Mouse (Mus musculus) midbrain, embryonic 13.5 days (tissue): Measurements from ENCODE around the gene Pcyox1. TPM values are rescaled to one million over a fixed set of nuclear protein-coding genes. Genes with fewer than 3 reads are reported as not detected.
"Not testable (repeated sequence)": the region's sequence is repeated elsewhere in the genome, so short reads cannot be mapped to it uniquely, and the experiment has no call there.

Source experiments
- ATAC-seq: fragments of 200-750 bp; cut with Nextera tagmentation; 2 replicates; pipeline ENCODE4 v1.8.0; 2017; ENCODE audit warnings: mild to moderate bottlenecking, moderate TSS enrichment, moderate library complexity
- H3K27ac ChIP-seq: fragments of 300-500 bp; sonication (generic); 2 replicates; pipeline ENCODE4 v1.5.1; 2015; ENCODE audit warnings: inconsistent platforms, mild to moderate bottlenecking, moderate library complexity
- H3K27me3 ChIP-seq: fragments of 300-500 bp; sonication (generic); 2 replicates; pipeline ENCODE4 v1.6.1; 2015; ENCODE audit warnings: mild to moderate bottlenecking, inconsistent platforms
- H3K36me3 ChIP-seq: fragments of 300-500 bp; sonication (generic); 2 replicates; pipeline ENCODE4 v1.6.1; 2015; ENCODE audit warnings: mild to moderate bottlenecking, inconsistent platforms
- H3K4me1 ChIP-seq: fragments of 300-500 bp; sonication (generic); replicated peaks from 2 replicates; pipeline ENCODE4 v1.6.1; 2015; ENCODE audit warnings: inconsistent platforms
- H3K4me2 ChIP-seq: fragments of 300-500 bp; sonication (generic); replicated peaks from 2 replicates; pipeline ENCODE4 v1.6.1; 2015; ENCODE audit warnings: moderate library complexity, mild to moderate bottlenecking, inconsistent platforms
- H3K4me3 ChIP-seq: fragments of 300-500 bp; sonication (generic); replicated peaks from 2 replicates; pipeline ENCODE4 v1.5.1; 2015; ENCODE audit warnings: mild to moderate bottlenecking, inconsistent platforms
- H3K9ac ChIP-seq: fragments of 300-500 bp; sonication (generic); replicated peaks from 2 replicates; pipeline ENCODE4 v1.6.1; 2015; ENCODE audit warnings: mild to moderate bottlenecking, inconsistent platforms
- H3K9me3 ChIP-seq: fragments of 300-500 bp; sonication (generic); 2 replicates; pipeline ENCODE4 v1.6.1; 2016; ENCODE audit warnings: mild to moderate bottlenecking, inconsistent platforms
- WGBS: fragments of 180-500 bp; shearing (Covaris S2); methylation state at CpG from one replicate; pipeline ENCODE4 v1.1.7; 2015; 5-methylcytosine and 5-hydroxymethylcytosine counted together
- polyA plus RNA-seq: library from polyadenylated mRNA; unstranded; fragments of >200 nt; fragmentation: Nextera tagmentation; extraction: Ambion mirVana; gene quantifications from 2 replicates; pipeline ENCODE4 v1.2.1, GENCODE M21; 2015

The Pcyox1 gene
- polyA plus RNA-seq, 1 experiment from 2014 or later = 114 TPM

GRCm38 (mm10) chr6:86361373-86361772 lies 35.6 kb downstream of the Pcyox1 start:
- H3K27ac ChIP-seq = no peak overlapping the region
- peaks cover 16% of the 10 kb centered on the region for H3K4me1 ChIP-seq
- H3K36me3 ChIP-seq = no peaks in the 10 kb centered on the region
- H3K9me3 ChIP-seq = no peaks in the 10 kb centered on the region
- H3K9ac ChIP-seq = no peak overlapping the region
- H3K27me3 ChIP-seq = no peaks in the 10 kb centered on the region
- H3K4me3 ChIP-seq = no peak overlapping the region
- H3K4me2 ChIP-seq = no peak overlapping the region
- 87% methylated on average over 7 of the region's 7 CpGs for WGBS
- ATAC-seq = no peak

- Histone ChIP-seq H3K4me1 (peaks cover 12% of the 10 kb centered on the region), H3K9ac (no peak overlapping the region), H3K36me3 (no peaks in the 10 kb centered on the region), H3K9me3 (no peaks in the 10 kb centered on the region), H3K27ac (no peak overlapping the region), H3K4me3 (no peak overlapping the region), H3K4me2 (no peak overlapping the region), H3K27me3 (no peaks in the 10 kb centered on the region)
- WGBS = 76% methylated on average over 7 of the region's 7 CpGs
- ATAC-seq = no peak
Observed at GRCm38 (mm10) chr6:86360691-86361090, 36.3 kb downstream of the Pcyox1 start.

- no peaks in the 10 kb centered on the region for H3K9me3 ChIP-seq
- no peak overlapping the region for H3K4me3 ChIP-seq
- 84% methylated on average over 9 of the region's 9 CpGs for WGBS
- H3K27me3 ChIP-seq = no peaks in the 10 kb centered on the region
- no peaks in the 10 kb centered on the region for H3K4me1 ChIP-seq
- ATAC-seq = no peak
- H3K36me3 ChIP-seq = no peaks in the 10 kb centered on the region
- no peak overlapping the region for H3K9ac ChIP-seq
- no peak overlapping the region for H3K4me2 ChIP-seq
- no peak overlapping the region for H3K27ac ChIP-seq
Observed at GRCm38 (mm10) chr6:86356956-86357355, 40.0 kb downstream of the Pcyox1 start.

GRCm38 (mm10) chr6:86354948-86355347 lies 42.0 kb downstream of the Pcyox1 start:
- Histone ChIP-seq H3K4me3 (no peak overlapping the region), H3K4me2 (no peak overlapping the region), H3K4me1 (no peaks in the 10 kb centered on the region), H3K9me3 (no peaks in the 10 kb centered on the region), H3K9ac (no peak overlapping the region), H3K36me3 (no peaks in the 10 kb centered on the region), H3K27ac (no peak overlapping the region), H3K27me3 (no peaks in the 10 kb centered on the region)
- ATAC-seq = no peak
- 52% methylated on average over 3 of the region's 3 CpGs for WGBS

GRCm38 (mm10) chr6:86349257-86349656 lies 47.7 kb downstream of the Pcyox1 start:
- WGBS = 62% methylated on average over 7 of the region's 7 CpGs
- Histone ChIP-seq H3K27ac (no peak overlapping the region), H3K36me3 (no peaks in the 10 kb centered on the region), H3K4me1 (peaks cover 2% of the 10 kb centered on the region), H3K4me3 (no peak overlapping the region), H3K9ac (no peak overlapping the region), H3K27me3 (no peaks in the 10 kb centered on the region), H3K4me2 (no peak overlapping the region), H3K9me3 (no peaks in the 10 kb centered on the region)
- no peak for ATAC-seq

- Histone ChIP-seq H3K27ac (no peak overlapping the region), H3K27me3 (no peaks in the 10 kb centered on the region), H3K4me3 (no peak overlapping the region), H3K36me3 (no peaks in the 10 kb centered on the region), H3K9ac (no peak overlapping the region), H3K4me2 (no peak overlapping the region), H3K9me3 (no peaks in the 10 kb centered on the region), H3K4me1 (peaks cover 10% of the 10 kb centered on the region)
- ATAC-seq = no peak
- 78% methylated on average over 2 of the region's 2 CpGs for WGBS
Observed at GRCm38 (mm10) chr6:86346063-86346462, 50.9 kb downstream of the Pcyox1 start.

GRCm38 (mm10) chr6:86343656-86344055 lies 53.3 kb downstream of the Pcyox1 start:
- WGBS = 3% methylated on average over 7 of the region's 7 CpGs
- peak overlapping the region; percentile 39 for H3K9ac ChIP-seq

GRCm38 (mm10) chr6:86336340-86336739 lies 60.6 kb downstream of the Pcyox1 start:
- H3K27ac ChIP-seq, H3K9ac ChIP-seq, H3K4me3 ChIP-seq, H3K27me3 ChIP-seq, H3K36me3 ChIP-seq, H3K4me2 ChIP-seq, H3K4me1 ChIP-seq, ATAC-seq, H3K9me3 ChIP-seq: not testable (repeated sequence)
- WGBS = 87% methylated on average over 4 of the region's 4 CpGs

More at GRCm38 (mm10) chr6:86343656-86344055, 53.3 kb downstream of the Pcyox1 start:
- peak overlapping the region; percentile 30; the same call in 1 of the 2 replicates for H3K27ac ChIP-seq
- H3K4me1 ChIP-seq = peaks cover 10% of the 10 kb centered on the region
- H3K4me3 ChIP-seq = peak overlapping the region; percentile 11
- no peaks in the 10 kb centered on the region for H3K36me3 ChIP-seq
- no peaks in the 10 kb centered on the region for H3K9me3 ChIP-seq
- H3K4me2 ChIP-seq = peak overlapping the region; percentile 41
- ATAC-seq = no peak
- no peaks in the 10 kb centered on the region for H3K27me3 ChIP-seq

Other genes with a start within 250 kb of the Pcyox1 start
- 3.8 TPM in 2 replicates for gene Tgfa, start 201.9 kb downstream of the Pcyox1 start, polyA plus RNA-seq
- 134 and 137 TPM in 2 replicates for gene Fam136a, start 31.5 kb downstream of the Pcyox1 start, polyA plus RNA-seq
- gene Snrpg, start 25.9 kb downstream of the Pcyox1 start, polyA plus RNA-seq = 599 and 627 TPM in 2 replicates
- 401 and 405 TPM in 2 replicates for gene Tia1, start 7.1 kb upstream of the Pcyox1 start, polyA plus RNA-seq
- gene Gm44790, start 29.5 kb upstream of the Pcyox1 start, polyA plus RNA-seq = not detected in 2 replicates
- gene C87436, start 41.2 kb upstream of the Pcyox1 start, polyA plus RNA-seq = 27.7 and 28.8 TPM in 2 replicates
- 246 and 342 TPM in 2 replicates for gene Pcbp1, start 129.2 kb upstream of the Pcyox1 start, polyA plus RNA-seq
- 0.50 and 0.59 TPM in 2 replicates for gene Asprv1, start 231.0 kb upstream of the Pcyox1 start, polyA plus RNA-seq